Comparison of ENCODE assay signal across 11 mouse cellular contexts in genomic region chr6:38759922-38760620, GRCm38 (mm10).
A peak's percentile ranks its signal among the peaks of the same experiment; 100 is the strongest.
DNase-seq lines count a peak whose midpoint lies in the region; ATAC-seq and TF ChIP-seq lines count a peak whose summit lies in the region.
"Had no signal": no experiment of that assay in that cellular context is flagged by ENCODE, and none has a peak within 500 bp of the region (broad histone marks: within the 10 kb centered on the region; RNA-seq: fewer than 3 reads in every experiment).

No protein-coding gene starts in this region.

- no peak for ATAC-seq in kidney, embryonic 15.5 days (replicated peaks; ENCODE audit: low FRiP score)
- ATAC-seq in midbrain, postnatal 0 days (ENCODE audit: low FRiP score), result no peak
- ATAC-seq in forebrain, embryonic 15.5 days (replicated peaks), result peak; percentile 63

- peaks cover 18% of the 10 kb centered on the region; the same call in 1 of the 2 replicates for H3K4me1 ChIP-seq in kidney, embryonic 15.5 days
- 0 out of 2 replicates have a peak, but pooled peaks cover 5% of the 10 kb centered on the region for H3K4me1 ChIP-seq in midbrain, postnatal 0 days (ENCODE audit: insufficient read depth, low read length)
- peaks cover 56% of the 10 kb centered on the region for H3K4me1 ChIP-seq in midbrain, embryonic 10.5 days
- peaks cover 28% of the 10 kb centered on the region for H3K4me1 ChIP-seq in forebrain, embryonic 15.5 days
- peaks cover 9% of the 10 kb centered on the region for H3K4me1 ChIP-seq in limb, embryonic 10.5 days
- peaks cover 13% of the 10 kb centered on the region for H3K4me1 ChIP-seq in heart, adult 2 months (ENCODE audit: control insufficient read depth, insufficient read depth, low read length)

- intact Hi-C loops in heart, adult 2 months (cut with DNase I), result no loop called here

- no peak overlapping the region for H3K4me3 ChIP-seq in kidney, embryonic 15.5 days (replicated peaks)
- no peak overlapping the region for H3K4me3 ChIP-seq in midbrain, postnatal 0 days (ENCODE audit: low read depth, low read length)
- H3K4me3 ChIP-seq in midbrain, embryonic 10.5 days, result no peak overlapping the region
- no peak overlapping the region for H3K4me3 ChIP-seq in forebrain, embryonic 15.5 days
- no peak overlapping the region for H3K4me3 ChIP-seq in limb, embryonic 10.5 days
- H3K4me3 ChIP-seq in heart, adult 2 months, result no peak overlapping the region
- H3K4me3 ChIP-seq: limb, embryonic 12.5 days; neural tube, embryonic 13.5 days had no signal

- 59% methylated on average over 6 of the region's 6 CpGs for WGBS in kidney, embryonic 15.5 days
- WGBS in midbrain, postnatal 0 days, result 29% methylated on average over 6 of the region's 6 CpGs
- WGBS in midbrain, embryonic 10.5 days, result 34% methylated on average over 6 of the region's 6 CpGs
- 7% methylated on average over 6 of the region's 6 CpGs for WGBS in forebrain, embryonic 15.5 days
- 89% methylated on average over 6 of the region's 6 CpGs for WGBS in limb, embryonic 10.5 days
- whole genome bisulfite sequencing in heart, adult 2 months, result 59% methylated on average over 6 of the region's 6 CpGs

- TF ChIP-seq POLR2A in heart, adult 2 months (IDR thresholded peaks at IDR 0.05; ENCODE audit: insufficient read depth, low read depth, low read length), result no peak

- no peak for TF ChIP-seq CTCF in midbrain, postnatal 0 days (IDR thresholded peaks at IDR 0.05)
- TF ChIP-seq CTCF in heart, adult 2 months (IDR thresholded peaks at IDR 0.05), result no peak

- no peaks in the 10 kb centered on the region for H3K79me2 ChIP-seq in heart, adult 2 months (replicated peaks; ENCODE audit: control insufficient read depth, insufficient read depth, low read length)

- no peaks in the 10 kb centered on the region for H3K27me3 ChIP-seq in kidney, embryonic 15.5 days
- H3K27me3 ChIP-seq in midbrain, postnatal 0 days (ENCODE audit: insufficient read depth, low read length), result no peaks in the 10 kb centered on the region
- H3K27me3 ChIP-seq in midbrain, embryonic 10.5 days (ENCODE audit: low read depth, poor library complexity, severe bottlenecking), result no peaks in the 10 kb centered on the region
- no peaks in the 10 kb centered on the region for H3K27me3 ChIP-seq in forebrain, embryonic 15.5 days
- H3K27me3 ChIP-seq in limb, embryonic 10.5 days (ENCODE audit: low read depth, poor library complexity, severe bottlenecking), result no peaks in the 10 kb centered on the region
- no peaks in the 10 kb centered on the region for H3K27me3 ChIP-seq in heart, adult 2 months (ENCODE audit: control insufficient read depth, insufficient read depth, low read length)
- H3K27me3 ChIP-seq: CH12.LX; limb, embryonic 12.5 days; neural tube, embryonic 13.5 days had no signal

- H3K4me2 ChIP-seq in kidney, embryonic 15.5 days, result no peak overlapping the region
- H3K4me2 ChIP-seq in midbrain, postnatal 0 days (ENCODE audit: low read depth, low read length, poor library complexity, severe bottlenecking), result no peak overlapping the region
- no peak overlapping the region for H3K4me2 ChIP-seq in forebrain, embryonic 15.5 days (replicated peaks)
- H3K4me2 ChIP-seq: limb, embryonic 12.5 days; neural tube, embryonic 13.5 days had no signal

- H3K36me3 ChIP-seq in kidney, embryonic 15.5 days, result 0 out of 2 replicates have a peak, but pooled peaks cover 2% of the 10 kb centered on the region
- H3K36me3 ChIP-seq in midbrain, postnatal 0 days (ENCODE audit: insufficient read depth, low read length), result no peaks in the 10 kb centered on the region
- peaks cover 13% of the 10 kb centered on the region; the same call in 1 of the 2 replicates for H3K36me3 ChIP-seq in midbrain, embryonic 10.5 days
- no peaks in the 10 kb centered on the region for H3K36me3 ChIP-seq in forebrain, embryonic 15.5 days
- H3K36me3 ChIP-seq in limb, embryonic 10.5 days, result peaks cover 6% of the 10 kb centered on the region; the same call in 1 of the 2 replicates
- peaks cover 11% of the 10 kb centered on the region for H3K36me3 ChIP-seq in heart, adult 2 months (ENCODE audit: control insufficient read depth, insufficient read depth, low read length)

- no peaks in the 10 kb centered on the region for H3K9me3 ChIP-seq in kidney, embryonic 15.5 days (replicated peaks)
- no peaks in the 10 kb centered on the region for H3K9me3 ChIP-seq in midbrain, postnatal 0 days (ENCODE audit: low read length)
- no peaks in the 10 kb centered on the region for H3K9me3 ChIP-seq in midbrain, embryonic 10.5 days (replicated peaks)
- H3K9me3 ChIP-seq in forebrain, embryonic 15.5 days, result no peaks in the 10 kb centered on the region
- no peaks in the 10 kb centered on the region for H3K9me3 ChIP-seq in limb, embryonic 10.5 days (replicated peaks)
- H3K9me3 ChIP-seq: limb, embryonic 12.5 days; neural tube, embryonic 13.5 days had no signal

- no peak for DNase-seq in kidney, postnatal 36 days
- DNase-seq in midbrain, postnatal 0 days (ENCODE audit: low spot score), result peak; percentile 70
- DNase-seq in midbrain, embryonic 10.5 days (ENCODE audit: low spot score), result no peak
- DNase-seq in limb, embryonic 10.5 days (ENCODE audit: low spot score), result no peak
- DNase-seq in heart, adult 2 months, result no peak

- TF ChIP-seq EP300 in heart, adult 2 months (IDR thresholded peaks at IDR 0.05; ENCODE audit: insufficient read depth, low read depth, low read length), result no peak

- H3K9ac ChIP-seq in kidney, embryonic 15.5 days, result no peak overlapping the region
- H3K9ac ChIP-seq in midbrain, postnatal 0 days (replicated peaks; ENCODE audit: low read length, poor library complexity, severe bottlenecking), result no peak overlapping the region
- no peak overlapping the region for H3K9ac ChIP-seq in forebrain, embryonic 15.5 days (replicated peaks)
- H3K9ac ChIP-seq in heart, adult 2 months (ENCODE audit: low read depth, low read length), result no peak overlapping the region
- H3K9ac ChIP-seq: limb, embryonic 12.5 days; neural tube, embryonic 13.5 days had no signal

- peak overlapping the region; percentile 67; the same call in 1 of the 2 replicates for H3K27ac ChIP-seq in kidney, embryonic 15.5 days
- H3K27ac ChIP-seq in midbrain, postnatal 0 days (ENCODE audit: low read depth, low read length), result no peak overlapping the region; the same call in 1 of the 2 replicates
- H3K27ac ChIP-seq in midbrain, embryonic 10.5 days (replicated peaks), result no peak overlapping the region
- H3K27ac ChIP-seq in forebrain, embryonic 15.5 days (replicated peaks), result no peak overlapping the region
- no peak overlapping the region for H3K27ac ChIP-seq in limb, embryonic 10.5 days
- no peak overlapping the region for H3K27ac ChIP-seq in heart, adult 2 months
- H3K27ac ChIP-seq: macrophage; neural tube, embryonic 13.5 days had no signal
